Mouse (Mus musculus) G1E (cell line): ENCODE results near the gene Lrig1.

Experiments used
- CTCF ChIP-seq: IDR thresholded peaks from 2 replicates; pipeline ENCODE4 v1.5.1; 2012; ENCODE audit warnings: low read depth, low read length, inconsistent platforms, mixed read lengths
- GATA1 ChIP-seq: IDR thresholded peaks from 2 replicates; pipeline ENCODE4 v1.6.1; 2012; ENCODE audit warnings: borderline replicate concordance, low read length, inconsistent platforms, mixed read lengths

DNA sequence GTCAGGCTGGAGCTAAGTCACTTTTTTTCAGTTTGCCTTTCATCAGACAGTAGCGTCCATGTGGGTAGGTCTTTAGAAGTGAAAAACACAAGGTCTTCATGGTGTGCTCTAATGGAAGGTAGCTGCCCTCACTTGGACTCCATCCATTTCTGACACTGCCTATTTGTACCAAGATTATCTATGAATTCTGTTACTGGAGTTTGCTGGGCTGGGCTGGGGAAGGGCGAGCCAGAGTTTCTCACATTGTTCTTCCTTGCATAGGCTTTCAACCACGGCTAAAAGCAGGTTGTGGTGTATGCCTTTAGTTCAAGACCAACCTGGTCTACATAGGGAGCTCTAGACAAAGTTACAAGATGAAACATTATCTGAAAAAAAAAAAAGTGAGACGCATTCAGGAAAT lies 115.0 kb downstream of the Lrig1 start:
- TF ChIP-seq CTCF (no peak), GATA1 (no peak)
